Mouse (Mus musculus) thymus, adult 2 months (tissue): ENCODE results near the gene Nktr.

Source experiments
- CTCF ChIP-seq: fragments of 200-500 bp; IDR thresholded peaks from 2 replicates; pipeline ENCODE4 v1.5.1; 2012; ENCODE audit warnings: mild to moderate bottlenecking, control low read depth, low read length, moderate library complexity, borderline replicate concordance; ENCODE audit not compliant: control insufficient read depth, poor library complexity, insufficient read depth; ENCODE audit errors: extremely low read depth
- POLR2A ChIP-seq: fragments of 200-500 bp; IDR thresholded peaks from 2 replicates; pipeline ENCODE4 v1.6.1; 2012; ENCODE audit warnings: mild to moderate bottlenecking, low read length, control low read depth, moderate library complexity; ENCODE audit not compliant: control insufficient read depth, poor library complexity, insufficient read depth; ENCODE audit errors: extremely low read depth

DNA sequence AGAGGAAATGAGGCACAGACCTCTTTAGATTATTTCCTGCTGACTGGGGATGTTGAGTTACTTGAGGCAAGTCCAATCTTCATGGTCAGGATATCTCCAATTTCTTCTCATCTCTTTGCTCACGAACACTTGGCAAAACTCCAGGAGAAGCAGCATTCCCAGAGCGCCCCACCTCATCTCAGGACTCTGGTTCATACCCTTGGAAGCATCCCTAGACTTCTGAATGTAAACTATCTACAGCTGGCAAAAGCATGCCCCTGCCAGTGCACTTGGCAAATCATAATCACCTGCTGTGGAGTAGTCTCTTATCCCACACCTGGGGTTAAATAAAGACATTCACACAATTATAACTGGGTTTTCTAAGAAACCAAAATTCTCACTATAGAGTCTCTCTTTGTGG is 1.9 kb upstream of the Nktr start:
- no peak for TF ChIP-seq CTCF
- no peak for TF ChIP-seq POLR2A
